Comparison of ENCODE assay signal across 24 mouse cellular contexts in genomic region chr17:48971296-48971695, GRCm38 (mm10). TPM values are rescaled to one million over a fixed set of nuclear protein-coding genes. Genes with fewer than 3 reads are reported as not detected.
"Had no signal": no experiment of that assay in that cellular context is flagged by ENCODE, and none has a peak within 500 bp of the region (broad histone marks: within the 10 kb centered on the region; RNA-seq: fewer than 3 reads in every experiment).

No protein-coding gene starts in this region.

- DNase-seq: kidney, postnatal 10 days; kidney, postnatal 36 days; layer of hippocampus, postnatal 36 days; liver, embryonic 13.5 days; lung, adult 2 months; lung, postnatal 14 days; lung, postnatal 4 days; right cerebral cortex, adult 18-20 months; right cerebral cortex, postnatal 14 days; right cerebral cortex, postnatal 4 days; thymus, postnatal 4 days had no signal

- H3K27me3 ChIP-seq: kidney, embryonic 15.5 days; liver, embryonic 13.5 days; neural tube, embryonic 13.5 days had no signal

- H3K9me3 ChIP-seq: kidney, embryonic 15.5 days; liver, embryonic 13.5 days; neural tube, embryonic 13.5 days had no signal

- H3K9ac ChIP-seq: kidney, embryonic 15.5 days; liver, embryonic 13.5 days; neural tube, embryonic 13.5 days had no signal

- H3K36me3 ChIP-seq: kidney, embryonic 15.5 days; liver, embryonic 13.5 days; neural tube, embryonic 13.5 days had no signal

- H3K4me2 ChIP-seq: kidney, embryonic 15.5 days; liver, embryonic 13.5 days; midbrain, embryonic 11.5 days; neural tube, embryonic 13.5 days had no signal

- H3K4me1 ChIP-seq: liver, embryonic 13.5 days had no signal

- H3K27ac ChIP-seq: kidney, embryonic 15.5 days; left cerebral cortex, adult 2 months; liver, embryonic 13.5 days; neural tube, embryonic 13.5 days; stomach, postnatal 0 days had no signal

- ATAC-seq: midbrain, embryonic 16.5 days had no signal

- H3K4me3 ChIP-seq: kidney, embryonic 15.5 days; left cerebral cortex, adult 2 months; liver, embryonic 13.5 days; myocyte; neural tube, embryonic 13.5 days had no signal

RNA-seq across cellular contexts. Expression of gene Lrfn2, which starts 39.1 kb away (rescaled TPM):
- total RNA-seq: liver, adult 2 months; megakaryocyte progenitor cell, adult 5-6 weeks; megakaryocyte-erythroid progenitor cell, adult 5-6 weeks; monocyte, adult 5-6 weeks; neutrophil, adult 5-6 weeks had no signal
- polyA plus RNA-seq: liver, adult 2 months; liver, embryonic 16.5 days; lung, adult 2 months; myocyte had no signal
